Mouse (Mus musculus): Measurements from ENCODE around the gene Cd72.

GRCm38 (mm10) chr4:43442456-43443361, 11.7 kb downstream of the Cd72 start:
- no peak for TF ChIP-seq CTCF (conservative IDR thresholded peaks at IDR 0.05; ENCODE audit: insufficient read depth, insufficient read length, low read depth, low read length)
- TF ChIP-seq POLR2A (IDR thresholded peaks at IDR 0.05; ENCODE audit: low read depth, low read length) = peak; percentile 5
